Mouse (Mus musculus) CD4-positive helper T cell, adult 2 months (primary cell): ENCODE measurements around the gene Klk13.
"Not testable (repeated sequence)": the region's sequence is repeated elsewhere in the genome, so short reads cannot be mapped to it uniquely, and the experiment has no call there.

Experiments used
- DNase-seq: peaks from one replicate; pipeline ENCODE4 v3.0.0-alpha.2; 2012; ENCODE audit warnings: low read depth, missing footprints, low spot score

Klk13 gene

DNA sequence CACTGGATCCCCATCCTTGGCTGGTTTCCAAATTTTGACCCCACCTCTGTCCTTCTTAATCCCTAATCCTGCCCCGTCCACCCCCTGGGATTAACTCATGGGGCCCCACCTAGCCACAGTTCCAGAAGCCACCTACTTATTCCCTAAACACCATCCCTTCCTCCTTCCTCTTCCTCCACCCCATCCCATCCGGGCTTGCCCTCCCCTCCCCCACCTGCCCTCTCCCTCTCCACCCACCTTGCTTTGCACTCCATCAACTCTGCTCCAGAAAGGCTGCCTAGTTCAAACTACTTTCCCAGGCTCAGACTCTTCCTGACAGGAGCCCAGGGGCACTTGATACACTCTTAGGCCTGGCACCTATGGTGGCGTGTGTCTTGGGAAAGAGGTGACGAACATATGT is at the start of gene Klk13:
Gene Klk13, plus strand, starts transcription at position 301 of the 400 bp plus-strand sequence.
- no peak for DNase-seq

DNA sequence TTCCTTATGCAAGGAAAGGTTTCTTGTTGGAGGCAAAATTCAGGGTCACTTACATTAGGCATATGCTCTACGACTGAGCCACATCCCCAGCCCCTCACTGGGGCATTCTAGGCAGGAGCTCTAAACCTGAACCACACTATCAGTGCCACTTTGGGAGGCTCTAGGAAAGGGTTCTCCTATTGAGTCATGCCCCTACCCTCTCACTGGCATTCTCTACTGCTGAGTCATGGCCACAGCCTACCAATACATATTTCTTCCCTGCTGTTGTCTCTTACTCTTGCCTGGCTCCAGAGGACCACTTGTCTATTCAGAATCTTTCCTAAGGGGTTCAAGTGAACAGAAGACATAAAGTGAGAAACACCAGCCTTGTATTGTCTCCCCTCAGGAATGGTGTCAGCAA is 49.6 kb upstream of the Klk13 start:
- no peak for DNase-seq

DNA sequence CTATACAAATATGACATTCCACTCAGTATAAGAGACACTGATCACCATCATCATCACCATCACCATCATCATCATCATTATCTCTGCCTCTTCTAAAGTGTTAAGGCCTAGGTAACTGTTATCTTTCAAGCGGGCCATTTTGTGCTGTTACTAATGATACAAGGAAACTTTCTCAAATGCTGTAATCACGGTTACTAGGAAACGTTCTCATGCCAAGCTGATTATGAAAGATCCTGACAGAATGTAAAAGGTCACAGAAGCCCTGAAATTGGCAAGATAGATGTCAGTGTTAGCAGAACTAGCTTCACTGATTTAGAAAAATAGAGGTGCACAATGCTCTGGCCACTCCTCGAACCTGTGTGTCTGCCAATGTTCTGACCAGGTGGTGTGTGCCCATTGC is 45.1 kb upstream of the Klk13 start:
- DNase-seq: not testable (repeated sequence)

DNA sequence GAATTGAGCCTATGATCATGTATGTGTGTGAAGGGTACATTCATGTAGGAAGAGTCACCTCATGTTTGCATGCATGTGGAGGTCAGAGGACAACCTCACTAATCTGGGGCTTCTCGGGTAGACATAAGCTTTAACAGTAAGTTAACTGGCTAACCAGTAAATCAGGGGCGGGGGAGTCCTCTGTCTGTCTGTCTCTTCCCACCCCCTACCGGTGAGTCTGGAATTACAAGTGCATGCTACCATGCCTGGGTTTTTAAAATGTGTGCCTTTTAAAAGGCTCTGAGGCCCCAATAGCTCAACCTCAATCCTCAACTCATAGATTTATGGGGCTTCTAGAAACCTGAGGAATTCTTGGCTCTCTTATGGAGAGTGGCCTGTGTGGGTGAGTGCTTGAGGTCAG is 43.8 kb upstream of the Klk13 start:
- DNase-seq: peak; percentile 45

DNA sequence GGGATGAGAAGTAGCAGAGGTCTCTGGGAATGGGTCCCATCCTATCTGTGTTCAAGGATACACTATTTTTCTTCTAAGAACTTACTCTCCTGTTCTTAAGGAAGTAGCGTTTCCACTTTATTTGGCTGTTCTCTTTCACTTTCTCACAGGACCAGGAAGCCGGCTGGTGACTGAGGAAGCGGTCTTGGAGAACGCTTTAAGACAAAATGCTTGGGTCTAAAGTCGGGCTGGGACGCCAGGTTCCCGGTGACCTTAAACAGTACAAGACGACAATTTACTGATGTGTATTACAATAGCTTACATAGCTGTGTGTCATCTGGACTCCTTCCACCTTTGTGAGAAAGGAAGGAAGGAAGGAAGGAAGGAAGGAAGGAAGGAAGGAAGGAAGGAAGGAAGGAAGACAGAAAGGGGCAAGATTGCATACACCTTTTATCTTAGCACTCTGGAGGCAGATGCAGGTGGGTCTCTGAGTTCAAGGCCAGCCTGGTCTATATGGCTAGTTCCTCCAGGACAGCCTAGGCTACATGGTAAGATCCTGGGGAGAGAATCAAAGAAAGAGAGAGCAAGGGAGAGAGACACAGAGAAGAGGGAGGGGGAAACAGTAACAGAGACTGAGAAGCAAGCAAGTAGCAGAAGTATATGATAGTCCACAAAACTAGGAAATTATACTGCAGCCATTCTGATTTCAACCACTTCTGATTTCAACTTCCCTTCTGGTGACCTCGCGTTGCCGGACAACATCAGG is 41.1 kb upstream of the Klk13 start:
- DNase-seq: no peak

DNA sequence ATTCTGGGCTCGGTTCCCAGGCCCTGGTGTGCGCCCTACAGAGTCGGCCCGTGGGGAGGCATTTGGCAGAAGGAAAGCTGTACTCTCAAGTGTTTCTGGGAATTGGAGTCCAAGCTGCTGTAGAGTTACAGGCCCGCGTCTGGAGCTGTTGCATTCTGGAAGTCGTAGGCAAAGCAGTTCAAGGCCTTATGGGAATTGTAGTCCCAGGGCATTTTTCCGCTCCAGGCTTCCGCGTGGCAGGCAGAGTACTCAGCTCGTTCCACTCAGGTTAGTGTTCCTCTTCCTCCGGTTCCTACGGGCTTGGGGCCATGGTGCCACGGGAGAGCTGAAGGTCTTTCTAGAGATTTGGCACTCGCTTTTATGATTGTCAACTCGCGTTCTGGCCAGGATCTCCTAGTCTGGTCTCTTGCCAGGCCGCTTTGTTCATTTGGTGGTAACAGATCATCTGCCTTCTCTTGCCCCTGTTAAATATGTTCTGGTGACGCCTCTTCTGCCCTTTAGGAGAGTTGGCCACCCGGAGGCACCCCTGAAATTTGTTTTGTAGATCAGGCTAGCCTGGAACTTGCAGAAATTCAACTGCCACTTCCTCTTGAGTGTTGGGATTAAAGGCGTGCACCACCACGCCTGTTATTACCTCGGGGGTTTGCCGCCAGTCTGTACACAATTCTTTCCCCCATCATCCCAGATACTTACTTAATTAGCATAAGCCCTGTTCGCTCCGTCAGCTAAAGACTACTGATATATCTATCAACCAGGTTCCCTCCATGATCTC is 40.4 kb upstream of the Klk13 start, which contains the start of gene Ctu1:
Gene Ctu1, plus strand, starts transcription at position 208 of the 772 bp plus-strand sequence.
- peak; percentile 90 for DNase-seq

DNA sequence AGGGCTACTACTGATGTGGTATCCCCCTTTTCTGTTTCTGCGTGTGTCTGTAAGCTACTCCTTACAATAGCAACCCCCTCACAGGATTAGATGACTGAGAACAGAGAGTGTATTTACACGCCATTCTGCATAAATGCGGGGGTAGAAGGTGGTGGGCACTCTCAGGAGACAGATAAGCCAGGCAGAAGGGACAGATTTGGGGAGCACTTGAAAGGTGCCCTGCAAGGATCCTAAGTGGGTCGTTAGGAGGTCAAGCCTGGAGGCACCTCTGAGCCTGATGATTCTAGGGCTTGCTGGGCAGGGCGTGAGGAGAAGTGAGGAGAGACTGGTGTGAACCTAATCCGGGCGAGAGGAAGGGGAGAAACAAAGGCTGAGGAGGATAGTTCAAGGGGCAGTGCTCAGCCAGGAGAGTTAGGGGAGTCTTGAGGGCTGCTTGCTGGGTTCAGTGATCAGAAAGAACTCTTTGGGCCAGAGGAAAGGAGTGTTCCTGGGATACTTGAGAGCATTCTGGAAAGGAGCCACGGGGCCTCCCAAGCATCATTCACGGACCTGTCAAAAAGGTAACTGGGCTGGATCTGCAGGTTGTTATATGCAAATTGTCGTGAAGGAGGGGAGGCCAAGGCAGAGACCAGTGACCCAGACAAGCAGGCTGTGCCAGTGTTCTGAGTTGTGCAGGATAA is 39.6 kb upstream of the Klk13 start:
- DNase-seq: no peak

DNA sequence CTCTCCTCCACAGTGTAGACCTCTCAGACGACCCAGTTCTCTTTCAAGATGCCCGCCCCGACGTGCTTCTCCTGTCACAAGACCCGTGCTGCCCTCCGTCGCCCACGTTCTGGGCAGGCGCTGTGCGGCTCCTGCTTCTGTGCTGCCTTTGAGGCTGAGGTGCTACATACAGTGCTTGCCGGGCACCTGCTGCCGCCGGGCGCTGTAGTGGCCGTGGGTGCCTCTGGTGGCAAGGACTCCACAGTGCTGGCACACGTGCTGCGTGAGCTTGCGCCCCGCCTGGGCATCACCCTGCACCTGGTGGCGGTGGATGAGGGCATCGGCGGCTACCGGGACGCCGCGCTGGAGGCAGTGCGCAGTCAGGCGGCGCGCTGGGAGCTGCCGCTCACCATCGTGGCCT is 37.3 kb upstream of the Klk13 start:
- no peak for DNase-seq

DNA sequence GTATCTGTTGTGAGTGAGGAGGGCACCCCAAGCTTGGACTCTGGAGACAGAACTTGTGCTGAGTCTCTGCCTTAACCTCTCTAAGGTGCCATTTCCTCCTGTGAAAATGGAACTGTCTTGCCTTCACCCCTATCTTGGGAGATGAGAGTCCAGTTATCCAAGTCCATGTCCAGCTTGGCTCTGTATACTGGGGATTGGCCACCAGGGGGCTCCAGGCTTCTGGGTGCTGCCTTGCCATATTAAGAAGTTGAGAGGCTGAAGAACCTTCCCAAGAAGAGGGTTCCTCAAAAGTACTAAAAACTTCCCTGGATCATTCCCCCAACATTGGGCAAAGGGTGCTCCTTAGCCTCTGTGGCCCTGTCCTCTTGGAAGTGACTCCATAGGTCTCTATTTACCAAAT is 33.9 kb upstream of the Klk13 start:
- peak; percentile 20 for DNase-seq

DNA sequence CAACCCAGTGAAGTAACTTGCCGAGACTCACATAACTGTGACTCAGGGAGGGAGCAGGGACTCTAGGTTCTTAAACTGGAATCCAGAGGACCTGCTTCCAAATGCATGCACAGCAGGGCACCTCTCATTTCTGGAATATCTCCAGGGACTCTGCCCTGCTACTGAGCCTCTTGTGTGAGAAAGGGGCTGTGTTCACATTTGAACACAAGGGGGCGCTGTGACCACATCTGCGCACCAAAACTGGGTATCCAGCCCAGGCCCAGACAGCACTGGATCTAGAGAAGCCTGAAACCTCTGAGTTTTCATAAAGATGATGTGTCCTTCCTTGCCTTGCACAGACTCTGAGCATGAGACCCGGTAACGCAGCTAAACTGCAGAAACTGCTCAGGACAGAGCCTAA is 31.4 kb upstream of the Klk13 start:
- DNase-seq: peak; percentile 50

DNA sequence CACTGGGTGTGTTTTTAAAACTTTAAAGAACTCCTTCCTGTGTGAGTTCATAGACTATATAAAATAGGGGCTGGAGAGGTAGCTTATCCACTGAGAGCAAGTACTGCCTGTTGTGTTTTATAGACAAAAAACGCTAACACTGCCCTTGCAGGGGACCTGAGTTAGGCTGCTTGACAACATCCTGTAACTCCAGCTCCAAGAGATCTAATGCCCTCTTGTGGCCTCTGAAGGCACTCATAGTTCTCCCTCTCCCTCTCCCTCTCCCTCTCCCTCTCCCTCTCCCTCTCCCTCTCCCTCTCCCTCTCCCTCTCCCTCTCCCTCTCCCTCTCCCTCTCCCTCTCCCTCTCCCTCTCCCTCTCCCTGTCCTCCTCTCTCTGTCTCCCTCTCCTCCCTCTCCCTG is 29.9 kb upstream of the Klk13 start:
- DNase-seq: not testable (repeated sequence)

DNA sequence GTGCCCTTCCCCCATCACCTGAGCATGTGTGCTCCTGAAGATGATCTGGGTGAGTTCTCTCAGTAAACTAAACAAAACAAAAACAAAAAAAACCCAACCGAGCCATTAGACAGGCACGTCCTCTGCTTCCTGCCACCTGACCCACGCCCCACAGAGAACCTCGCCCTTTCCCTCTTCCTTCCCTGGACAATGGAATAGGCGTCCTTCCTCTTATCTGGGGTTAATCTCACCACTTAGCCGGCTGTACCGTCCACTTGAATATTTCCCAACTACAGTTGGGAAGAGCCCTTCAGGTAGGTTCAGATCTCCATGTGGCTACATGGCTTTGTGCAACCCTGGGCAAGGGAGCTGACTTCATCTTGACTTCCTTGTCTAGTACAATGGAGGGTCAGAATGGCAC is 27.3 kb upstream of the Klk13 start:
- DNase-seq: no peak

DNA sequence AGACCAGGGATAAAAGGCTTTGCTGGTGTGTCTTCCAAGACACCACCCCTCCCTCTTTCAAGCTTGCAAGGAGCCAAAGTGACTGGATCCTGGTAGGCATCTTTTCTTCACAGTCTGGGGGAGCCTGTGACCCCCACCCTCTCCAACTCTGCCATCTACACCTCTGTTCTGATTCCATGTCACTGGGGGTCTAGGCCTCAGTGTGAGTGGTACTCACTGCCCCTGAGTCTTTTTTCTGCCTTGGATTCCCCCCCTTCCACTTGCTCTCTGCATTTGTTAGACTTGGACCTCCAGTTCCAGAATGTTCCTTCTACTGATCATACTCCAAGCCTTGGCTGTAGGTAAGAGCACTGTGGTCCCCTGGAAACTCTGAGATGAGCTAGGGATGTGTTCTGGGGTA is 22.2 kb upstream of the Klk13 start, which contains the start of gene Klk14:
Gene Klk14, plus strand, starts transcription at position 301 of the 400 bp plus-strand sequence.
- DNase-seq: no peak

DNA sequence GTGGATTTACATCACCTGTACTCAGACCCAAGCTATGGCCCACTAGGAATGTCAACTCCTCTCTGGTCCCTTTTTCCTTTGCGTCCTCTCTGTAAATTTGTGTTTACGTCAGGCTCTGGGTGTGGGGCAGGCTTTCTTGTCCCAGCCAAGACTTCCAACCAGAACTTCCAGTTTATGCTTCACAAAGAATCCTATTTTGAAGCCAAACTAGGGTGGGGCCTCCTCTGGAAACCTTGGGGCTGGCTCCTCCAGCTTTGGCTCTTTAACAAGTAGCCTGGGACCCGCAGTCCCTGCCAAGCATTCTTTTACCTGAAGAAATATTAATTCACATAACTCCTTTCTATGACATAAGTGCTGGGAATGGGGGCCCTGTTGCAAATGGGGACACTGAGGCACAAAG is 2.3 kb upstream of the Klk13 start:
- DNase-seq: no peak

DNA sequence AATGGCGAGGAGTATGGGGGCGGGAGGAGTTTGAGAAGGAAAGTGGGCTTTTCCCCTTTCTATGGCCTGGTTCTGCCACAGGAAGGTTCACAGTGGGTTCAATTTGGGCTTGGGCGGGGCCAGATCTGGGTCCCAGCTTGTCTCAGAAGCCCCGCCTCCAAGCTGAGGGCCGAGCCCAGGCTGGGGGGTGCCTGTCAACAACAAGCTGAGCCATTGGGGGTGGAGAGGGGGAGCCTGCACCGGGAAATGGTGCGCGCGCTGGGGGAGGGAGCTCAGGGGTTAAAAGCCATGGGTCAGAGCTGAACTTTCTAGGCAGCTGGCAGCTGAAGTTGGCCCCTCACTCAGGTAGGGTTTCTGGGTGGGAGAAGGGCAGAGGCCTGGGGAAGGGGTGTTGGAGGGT is 550 bp downstream of the Klk13 start:
- DNase-seq: no peak

DNA sequence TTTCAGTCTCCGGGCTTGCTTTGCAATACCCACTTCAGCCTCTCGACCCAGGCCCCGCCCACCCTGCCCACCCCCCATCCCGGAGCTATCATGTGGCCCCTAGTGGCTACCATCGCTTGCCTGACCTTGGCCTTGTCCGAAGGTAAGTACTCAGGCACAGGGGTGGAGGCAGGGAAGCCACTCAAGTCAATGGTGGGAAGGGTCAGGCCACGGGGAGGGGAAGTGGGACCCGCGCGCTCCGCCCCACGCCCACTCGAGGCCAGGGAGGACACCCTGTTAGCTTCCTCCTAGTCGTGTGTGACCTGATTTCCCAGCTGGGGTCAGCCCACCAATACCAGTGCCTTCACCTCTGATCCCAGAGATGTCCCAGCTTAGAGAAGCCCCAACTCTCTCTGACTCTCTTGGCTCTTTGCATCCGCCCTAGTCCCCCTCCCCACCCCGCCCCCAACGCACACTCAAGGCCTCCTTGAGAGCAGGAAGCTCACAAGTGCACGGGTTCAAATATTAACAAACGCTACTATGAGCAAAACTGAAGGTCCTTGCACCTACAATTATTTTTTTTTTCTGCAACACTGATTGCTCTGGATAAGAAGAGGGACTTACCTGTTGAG is 1.5 kb downstream of the Klk13 start:
- no peak for DNase-seq

DNA sequence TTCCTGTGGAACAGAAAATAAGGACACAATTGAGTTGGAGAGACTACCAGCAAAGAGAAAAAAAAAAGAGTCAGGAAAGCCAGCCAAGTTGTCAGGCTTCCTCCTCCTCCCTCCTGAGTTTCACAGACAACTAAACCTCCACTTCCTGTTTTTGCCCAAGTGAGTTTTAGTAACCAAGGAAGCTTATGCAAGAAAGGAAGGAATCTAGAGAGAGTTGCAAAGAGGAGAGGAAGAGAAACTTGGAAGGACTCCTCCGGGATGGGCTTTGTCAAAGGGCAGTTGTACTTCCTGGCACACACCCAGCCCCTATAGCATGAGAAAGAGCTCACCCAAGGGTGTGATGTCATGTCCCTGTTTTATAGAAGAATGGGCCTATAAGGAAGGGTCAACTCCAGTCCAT is 35.4 kb downstream of the Klk13 start:
- no peak for DNase-seq

DNA sequence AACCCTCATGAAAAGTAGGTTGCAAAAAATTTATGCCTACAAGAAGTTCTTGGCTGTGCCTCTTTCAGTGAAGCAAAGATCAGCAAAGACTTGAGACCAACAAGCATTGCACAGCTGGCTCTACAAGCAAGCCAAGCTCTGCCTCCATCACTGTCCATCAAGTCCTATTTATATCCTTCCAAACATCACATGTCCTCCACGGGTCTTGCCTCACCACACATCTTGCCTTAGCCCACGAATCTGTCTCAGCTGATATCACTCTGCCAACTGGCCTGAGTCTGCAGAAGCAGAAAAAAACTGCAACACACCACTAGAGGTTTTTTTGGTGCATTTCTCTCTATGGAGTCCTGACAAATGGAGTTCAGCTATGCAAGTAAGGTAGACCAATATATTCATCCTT is 40.4 kb downstream of the Klk13 start:
- no peak for DNase-seq

DNA sequence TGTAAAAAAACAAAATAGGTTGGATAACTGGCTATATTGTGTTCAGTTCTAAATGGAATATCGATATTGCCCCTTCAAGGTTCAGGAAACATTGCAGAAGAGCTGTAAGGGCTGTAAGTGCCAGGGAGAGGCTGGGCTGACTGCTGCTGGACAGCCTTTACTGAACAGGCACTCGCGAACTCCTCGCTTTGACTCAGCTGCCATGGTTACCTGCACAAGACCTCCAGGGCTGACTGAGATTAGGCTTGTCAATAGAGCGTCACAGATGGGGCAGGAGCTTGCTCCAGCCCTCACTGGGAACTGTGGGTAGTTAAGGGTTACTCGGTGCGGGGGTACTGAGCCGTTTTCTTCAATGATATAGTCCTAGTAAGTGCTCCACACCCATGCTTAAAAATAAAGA is 54.1 kb downstream of the Klk13 start:
- DNase-seq: no peak

DNA sequence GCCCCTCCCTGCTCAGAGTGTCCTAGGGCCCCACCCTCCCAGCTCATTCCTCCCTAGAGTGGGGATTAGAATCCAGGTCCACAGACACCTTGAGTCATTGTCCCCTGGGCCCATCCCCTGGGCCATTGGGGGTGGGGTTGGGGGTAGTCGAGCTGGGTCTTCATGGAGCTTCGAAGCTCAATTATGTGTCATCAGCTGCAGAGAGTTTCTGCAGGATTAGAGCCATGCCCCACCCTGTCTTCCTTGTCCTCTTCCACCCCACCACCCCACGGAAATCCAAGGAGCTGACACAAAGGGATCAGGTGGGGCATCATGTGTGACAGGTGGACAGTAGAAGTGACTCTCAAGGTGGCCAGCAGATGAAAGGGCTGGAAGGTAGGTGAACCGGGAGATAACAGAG is 56.2 kb downstream of the Klk13 start, which contains the start of gene Klk12:
Gene Klk12, plus strand, starts transcription at position 301 of the 400 bp plus-strand sequence.
- no peak for DNase-seq

DNA sequence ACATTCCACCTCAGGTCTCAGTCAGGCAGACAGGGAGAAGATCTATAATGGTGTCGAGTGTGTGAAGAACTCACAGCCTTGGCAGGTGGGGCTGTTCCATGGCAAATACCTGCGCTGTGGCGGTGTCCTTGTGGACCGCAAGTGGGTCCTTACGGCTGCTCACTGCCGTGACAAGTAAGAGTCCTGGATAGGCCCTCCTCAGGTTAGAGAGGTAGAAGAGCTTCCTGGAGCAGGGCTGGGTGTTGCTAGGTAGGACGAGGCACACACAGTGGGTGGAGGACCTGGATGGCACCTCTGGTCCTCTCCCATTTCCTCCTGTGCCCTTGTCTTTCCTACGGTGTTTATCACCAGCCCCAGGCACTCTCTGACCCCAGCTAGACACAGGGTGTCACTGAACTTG is 57.3 kb downstream of the Klk13 start:
- no peak for DNase-seq

DNA sequence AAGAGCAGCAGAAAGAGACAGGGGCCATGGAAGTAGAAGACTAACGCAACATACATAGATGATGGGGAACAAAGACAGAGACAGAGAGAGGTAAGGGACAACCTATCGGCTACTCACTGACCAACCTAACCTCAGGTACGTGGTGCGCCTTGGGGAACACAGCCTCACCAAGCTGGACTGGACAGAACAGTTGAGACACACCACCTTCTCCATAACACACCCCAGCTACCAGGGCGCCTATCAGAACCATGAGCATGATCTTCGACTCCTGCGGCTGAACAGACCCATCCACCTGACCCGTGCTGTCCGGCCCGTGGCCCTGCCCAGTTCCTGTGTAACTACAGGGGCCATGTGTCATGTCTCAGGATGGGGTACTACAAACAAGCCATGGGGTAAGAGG is 58.3 kb downstream of the Klk13 start:
- DNase-seq: no peak
